Mouse (Mus musculus) heart, embryonic 15.5 days (tissue): ENCODE data around the gene Rims3. TPM values are rescaled to one million over a fixed set of nuclear protein-coding genes. Genes with fewer than 3 reads are reported as not detected.

Experiments
- ATAC-seq: fragments of 200-750 bp; cut with Nextera tagmentation; replicated peaks from 2 replicates; pipeline ENCODE4 v1.8.0; 2017; ENCODE audit warnings: low read depth, moderate TSS enrichment; ENCODE audit not compliant: insufficient number of reproducible peaks, insufficient read depth, low FRiP score
- H3K27ac ChIP-seq: fragments of 300-500 bp; sonication (generic); 2 replicates; pipeline ENCODE4 v1.5.1; 2015; ENCODE audit warnings: mild to moderate bottlenecking, inconsistent platforms
- H3K27me3 ChIP-seq: fragments of 300-500 bp; sonication (generic); 2 replicates; pipeline ENCODE4 v1.6.1; 2015; ENCODE audit warnings: inconsistent platforms
- H3K36me3 ChIP-seq: fragments of 300-500 bp; sonication (generic); 2 replicates; pipeline ENCODE4 v1.6.1; 2015; ENCODE audit warnings: mild to moderate bottlenecking, inconsistent platforms
- H3K4me1 ChIP-seq: fragments of 300-500 bp; sonication (generic); replicated peaks from 2 replicates; pipeline ENCODE4 v1.6.1; 2015; ENCODE audit warnings: inconsistent platforms
- H3K4me2 ChIP-seq: fragments of 300-500 bp; sonication (generic); 2 replicates; pipeline ENCODE4 v1.6.1; 2015; ENCODE audit warnings: inconsistent platforms, mild to moderate bottlenecking, moderate library complexity
- H3K4me3 ChIP-seq: fragments of 300-500 bp; sonication (generic); 2 replicates; pipeline ENCODE4 v1.5.1; 2015; ENCODE audit warnings: mild to moderate bottlenecking, inconsistent platforms
- H3K9ac ChIP-seq: fragments of 300-500 bp; sonication (generic); 2 replicates; pipeline ENCODE4 v1.6.1; 2015; ENCODE audit warnings: mild to moderate bottlenecking, inconsistent platforms
- H3K9me3 ChIP-seq: fragments of 300-500 bp; sonication (generic); replicated peaks from 2 replicates; pipeline ENCODE4 v1.6.1; 2016; ENCODE audit warnings: inconsistent platforms
- WGBS: fragments of 180-500 bp; shearing (Covaris S2); methylation state at CpG from one replicate; pipeline ENCODE4 v1.1.7; 2015; ENCODE audit warnings: mixed read lengths; 5-methylcytosine and 5-hydroxymethylcytosine counted together
- polyA plus RNA-seq: library from polyadenylated mRNA; unstranded; fragments of >200 nt; fragmentation: Nextera tagmentation; extraction: Ambion mirVana; gene quantifications from 2 replicates; pipeline ENCODE4 v1.2.1, GENCODE M21; 2015

The Rims3 gene
- polyA plus RNA-seq, 1 experiment from 2014 or later = 0.25 TPM

DNA sequence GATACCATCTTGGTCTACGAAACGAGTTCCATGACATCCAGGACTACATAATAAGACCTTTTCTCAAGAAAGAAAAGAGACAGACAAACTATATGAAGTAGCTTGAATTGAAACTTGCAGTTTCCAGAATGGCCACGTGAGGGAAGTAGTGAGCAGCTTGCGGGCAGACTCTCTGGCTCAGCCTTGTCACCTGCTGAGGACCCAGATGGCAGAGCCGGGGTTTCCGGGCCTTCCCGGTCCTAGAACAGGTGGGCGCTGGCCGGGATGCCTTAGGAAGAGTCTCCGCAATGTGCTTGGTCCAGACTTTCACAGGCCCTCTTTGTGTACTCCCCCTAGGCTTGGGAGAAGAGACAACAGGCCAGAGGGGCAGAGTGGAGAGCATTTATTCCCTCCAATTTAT lies 3.7 kb upstream of the Rims3 start:
- H3K9me3 ChIP-seq = no peaks in the 10 kb centered on the region; the same call in 1 of the 2 replicates
- H3K4me1 ChIP-seq = peaks cover 5% of the 10 kb centered on the region
- 3% methylated on average over 10 of the region's 10 CpGs for WGBS
- no peak for ATAC-seq
- H3K36me3 ChIP-seq = no peaks in the 10 kb centered on the region
- H3K27ac ChIP-seq = no peak overlapping the region
- no peak overlapping the region for H3K4me3 ChIP-seq
- peaks cover 53% of the 10 kb centered on the region for H3K27me3 ChIP-seq
- H3K4me2 ChIP-seq = no peak overlapping the region
- no peak overlapping the region for H3K9ac ChIP-seq

DNA sequence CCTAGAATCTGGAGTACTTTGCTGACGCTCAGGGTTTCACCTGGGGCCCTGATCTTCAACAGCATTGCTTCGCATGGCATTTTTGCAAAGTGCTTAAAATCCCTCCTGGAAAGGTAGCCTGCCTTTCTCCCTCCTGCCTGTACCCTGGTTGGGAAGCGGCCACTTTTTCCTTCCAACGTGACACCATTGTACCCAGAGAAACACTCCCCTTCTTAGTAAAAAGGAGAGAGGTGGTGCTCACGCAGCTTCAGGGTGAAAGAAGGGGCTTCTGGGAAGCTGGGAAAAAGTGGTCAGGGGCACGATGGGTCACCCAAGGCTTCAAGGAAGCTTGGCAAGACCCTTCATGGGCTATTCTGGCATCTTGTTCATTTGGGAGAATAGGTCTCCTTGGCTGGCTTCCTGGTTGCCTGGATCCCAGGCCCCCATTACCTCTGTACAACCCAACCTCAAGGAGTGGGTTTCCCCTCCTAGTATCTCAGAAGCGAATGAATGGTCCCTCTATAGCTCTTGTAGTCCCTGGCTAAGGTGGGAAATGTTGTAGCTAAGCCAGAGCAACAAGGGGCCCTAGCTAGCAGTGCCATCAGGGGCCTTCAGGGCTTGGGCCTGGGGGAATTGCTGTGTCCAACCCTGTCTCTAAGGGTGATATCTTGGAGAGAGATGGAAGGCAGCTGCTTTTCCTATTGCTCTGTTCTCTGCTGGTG lies 894 bp downstream of the Rims3 start:
- H3K4me1 ChIP-seq = peaks cover 15% of the 10 kb centered on the region
- 39% methylated on average over 7 of the region's 7 CpGs for WGBS
- H3K36me3 ChIP-seq = no peaks in the 10 kb centered on the region
- no peak overlapping the region for H3K9ac ChIP-seq
- H3K9me3 ChIP-seq = no peaks in the 10 kb centered on the region; the same call in 1 of the 2 replicates
- peak overlapping the region; percentile 57 for H3K4me3 ChIP-seq
- H3K4me2 ChIP-seq = peak overlapping the region; percentile 94
- H3K27ac ChIP-seq = no peak overlapping the region
- H3K27me3 ChIP-seq = peaks cover 66% of the 10 kb centered on the region
- ATAC-seq = no peak

DNA sequence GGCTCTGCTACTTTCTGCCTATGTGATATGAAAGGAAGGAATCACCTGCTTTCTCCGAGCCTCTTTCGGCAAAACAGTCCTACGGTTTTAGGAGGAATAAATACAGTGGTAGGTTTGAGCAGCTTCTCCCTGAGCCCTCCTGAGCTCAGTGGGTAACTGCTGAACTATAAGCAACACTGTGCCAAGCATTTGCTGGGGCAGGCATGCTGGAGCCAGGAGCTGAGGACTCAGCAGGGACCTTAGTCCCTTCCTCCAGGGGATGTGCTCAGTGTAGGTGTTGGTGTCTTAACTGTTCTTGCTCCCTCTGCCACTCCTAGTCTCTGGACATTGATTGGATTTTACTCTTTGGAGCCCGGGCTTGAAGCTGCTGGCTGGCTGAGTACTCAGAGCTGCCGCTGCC lies 1.8 kb downstream of the Rims3 start:
- Histone ChIP-seq H3K4me1 (peaks cover 23% of the 10 kb centered on the region), H3K36me3 (no peaks in the 10 kb centered on the region), H3K27ac (no peak overlapping the region), H3K27me3 (peaks cover 61% of the 10 kb centered on the region), H3K4me2 (no peak overlapping the region), H3K4me3 (no peak overlapping the region), H3K9ac (no peak overlapping the region), H3K9me3 (no peaks in the 10 kb centered on the region; the same call in 1 of the 2 replicates)
- 41% methylated on average over 5 of the region's 5 CpGs for WGBS
- no peak for ATAC-seq

DNA sequence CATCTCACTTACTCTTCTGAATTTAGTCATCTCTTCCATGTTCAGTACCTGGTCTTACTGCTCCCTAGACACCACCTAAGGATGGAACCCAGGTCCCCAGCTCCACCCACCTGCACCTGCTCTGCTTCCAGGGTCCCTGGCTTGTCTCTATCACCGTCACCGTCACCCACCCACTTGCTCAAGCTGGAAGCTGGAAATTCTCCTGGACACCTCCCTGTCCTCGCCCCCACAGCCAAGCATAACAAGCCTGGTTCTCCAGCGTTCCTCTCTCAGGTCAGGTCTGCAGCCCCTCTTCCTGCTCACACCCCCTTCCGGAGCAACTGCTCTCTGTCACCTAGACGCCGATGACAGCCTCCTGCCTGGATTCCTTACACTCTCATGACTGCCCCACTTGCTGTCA lies 5.2 kb downstream of the Rims3 start:
- Histone ChIP-seq H3K4me1 (peaks cover 19% of the 10 kb centered on the region), H3K27me3 (peaks cover 36% of the 10 kb centered on the region), H3K36me3 (no peaks in the 10 kb centered on the region), H3K9ac (no peak overlapping the region), H3K4me3 (no peak overlapping the region), H3K4me2 (no peak overlapping the region), H3K27ac (no peak overlapping the region), H3K9me3 (no peaks in the 10 kb centered on the region)
- 14% methylated on average over 7 of the region's 7 CpGs for WGBS
- no peak for ATAC-seq

DNA sequence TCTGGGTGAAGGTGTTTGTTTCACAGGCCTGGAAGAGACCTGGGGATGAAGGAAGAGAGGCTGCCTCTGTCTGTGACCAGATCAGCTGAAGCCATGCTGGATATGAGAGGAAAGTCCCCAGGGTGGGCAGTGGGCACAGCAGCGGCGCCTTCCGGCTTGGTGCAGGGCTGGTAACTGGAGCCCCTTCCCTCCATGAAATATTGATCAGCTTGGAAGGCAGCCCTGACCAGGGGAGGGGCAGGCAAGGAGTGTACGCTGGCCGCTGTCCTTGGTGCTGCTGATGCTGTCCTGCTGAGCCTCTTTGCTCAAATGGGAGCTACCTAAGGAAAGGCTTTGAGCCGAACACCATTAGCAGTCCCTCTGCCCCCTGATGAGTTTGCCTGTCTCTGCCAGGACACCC lies 11.6 kb downstream of the Rims3 start:
- no peaks in the 10 kb centered on the region for H3K9me3 ChIP-seq
- H3K4me2 ChIP-seq = no peak overlapping the region
- ATAC-seq = no peak
- peaks cover 12% of the 10 kb centered on the region for H3K27me3 ChIP-seq
- H3K4me1 ChIP-seq = peaks cover 1% of the 10 kb centered on the region; the same call in 1 of the 2 replicates
- no peak overlapping the region for H3K27ac ChIP-seq
- 5% methylated on average over 6 of the region's 6 CpGs for WGBS
- no peak overlapping the region for H3K4me3 ChIP-seq
- no peak overlapping the region for H3K9ac ChIP-seq
- no peaks in the 10 kb centered on the region for H3K36me3 ChIP-seq

DNA sequence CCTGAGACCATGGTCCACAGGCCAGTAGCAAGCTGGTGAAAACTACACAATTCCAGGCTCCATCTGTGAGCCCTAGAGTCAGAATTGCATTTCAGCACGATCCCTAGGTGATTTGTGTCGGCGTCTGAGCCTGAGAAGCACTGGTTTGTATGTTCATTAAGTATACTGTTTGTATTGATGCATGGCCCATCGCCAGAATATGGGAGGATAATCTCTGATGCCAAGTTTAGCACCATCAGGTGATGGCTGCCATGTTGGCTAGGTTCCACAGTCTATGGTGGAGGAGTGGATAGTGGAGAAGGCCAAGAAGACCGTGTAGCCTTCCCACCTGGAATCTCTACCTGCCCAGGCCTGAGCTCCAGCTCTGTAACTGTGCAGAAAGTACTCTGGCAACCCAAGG lies 13.6 kb downstream of the Rims3 start:
- Histone ChIP-seq H3K36me3 (no peaks in the 10 kb centered on the region), H3K4me1 (no peaks in the 10 kb centered on the region; the same call in 1 of the 2 replicates), H3K9me3 (no peaks in the 10 kb centered on the region), H3K4me2 (no peak overlapping the region), H3K4me3 (no peak overlapping the region), H3K27me3 (peaks cover 9% of the 10 kb centered on the region), H3K27ac (no peak overlapping the region), H3K9ac (no peak overlapping the region)
- 71% methylated on average over 5 of the region's 5 CpGs for WGBS
- ATAC-seq = no peak

DNA sequence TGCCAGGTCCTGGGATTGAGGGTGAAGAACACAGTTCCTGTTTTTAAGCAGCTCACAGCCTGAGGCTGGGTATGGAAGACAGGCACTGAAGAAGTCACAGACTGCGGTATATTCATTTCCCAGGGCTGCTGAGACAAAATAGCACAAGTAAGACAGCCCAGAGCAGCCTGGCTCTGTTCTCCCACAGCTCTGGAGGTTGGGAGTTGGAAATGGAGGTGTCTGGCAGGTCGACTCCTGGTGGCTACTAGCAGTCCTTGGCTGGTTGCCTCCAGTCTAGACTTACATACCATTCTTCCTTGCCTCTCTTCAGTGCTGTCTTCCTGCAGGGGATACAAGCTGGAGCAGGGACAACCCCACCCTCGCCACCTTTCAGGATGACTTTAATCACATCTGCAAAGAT lies 14.4 kb downstream of the Rims3 start:
- Histone ChIP-seq H3K4me1 (no peaks in the 10 kb centered on the region; the same call in 1 of the 2 replicates), H3K4me2 (no peak overlapping the region), H3K9me3 (no peaks in the 10 kb centered on the region), H3K27me3 (peaks cover 9% of the 10 kb centered on the region), H3K27ac (no peak overlapping the region), H3K36me3 (no peaks in the 10 kb centered on the region), H3K4me3 (no peak overlapping the region), H3K9ac (no peak overlapping the region)
- no peak for ATAC-seq
- 59% methylated on average over 3 of the region's 3 CpGs for WGBS

DNA sequence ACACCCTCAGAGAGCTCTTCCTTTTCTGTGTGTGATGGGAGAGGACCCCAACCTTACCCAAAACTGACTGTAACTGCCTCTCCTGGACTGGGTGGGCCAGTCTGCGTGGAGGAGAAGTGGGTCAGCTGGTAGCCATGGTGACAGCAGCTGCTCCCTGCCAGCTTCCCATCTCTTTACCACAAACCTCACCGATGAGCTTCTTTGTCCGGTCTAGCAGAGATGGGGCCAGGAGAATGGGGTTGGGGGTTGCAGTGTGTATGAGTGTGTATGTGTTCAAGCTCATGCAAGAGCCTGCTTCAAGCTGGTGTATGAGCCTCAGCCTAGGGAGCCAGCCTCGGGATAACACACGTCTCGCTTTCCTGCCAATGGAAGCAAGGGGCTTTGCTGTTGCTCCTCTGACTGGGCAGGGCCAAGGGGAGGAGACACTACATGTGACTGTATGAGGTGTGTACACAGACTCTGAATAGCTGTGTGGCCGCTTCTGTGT lies 15.7 kb downstream of the Rims3 start:
- Histone ChIP-seq H3K4me3 (no peak overlapping the region), H3K27me3 (peaks cover 8% of the 10 kb centered on the region), H3K9ac (no peak overlapping the region), H3K4me1 (no peaks in the 10 kb centered on the region; the same call in 1 of the 2 replicates), H3K36me3 (no peaks in the 10 kb centered on the region), H3K4me2 (no peak overlapping the region), H3K27ac (no peak overlapping the region), H3K9me3 (no peaks in the 10 kb centered on the region)
- no peak for ATAC-seq
- 55% methylated on average over 7 of the region's 7 CpGs for WGBS

DNA sequence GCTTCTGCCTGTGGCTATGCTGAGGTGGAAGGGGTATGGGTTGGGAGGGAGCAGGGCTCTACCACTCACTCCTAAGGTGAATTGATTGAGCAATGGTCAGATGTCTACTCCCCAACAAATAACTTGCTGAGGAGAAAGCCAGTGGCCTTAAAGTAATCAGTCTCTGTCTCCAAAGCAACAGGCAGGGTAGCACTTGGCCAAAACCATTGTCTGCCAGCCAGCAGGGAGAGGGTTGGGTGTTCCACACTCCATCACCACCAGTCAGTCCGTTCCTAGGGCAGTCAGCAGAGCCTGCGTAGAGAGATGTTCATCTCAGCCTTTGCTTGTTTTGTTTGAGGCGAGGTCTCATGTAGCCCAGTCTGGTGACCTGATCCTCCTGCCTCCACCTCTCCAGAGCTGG lies 21.3 kb downstream of the Rims3 start:
- WGBS = 56% methylated on average over 3 of the region's 3 CpGs
- Histone ChIP-seq H3K4me1 (no peaks in the 10 kb centered on the region), H3K4me2 (no peak overlapping the region), H3K27ac (no peak overlapping the region), H3K9me3 (no peaks in the 10 kb centered on the region), H3K9ac (no peak overlapping the region), H3K27me3 (0 out of 2 replicates have a peak, but pooled peaks cover 2% of the 10 kb centered on the region), H3K4me3 (no peak overlapping the region), H3K36me3 (no peaks in the 10 kb centered on the region)
- no peak for ATAC-seq

DNA sequence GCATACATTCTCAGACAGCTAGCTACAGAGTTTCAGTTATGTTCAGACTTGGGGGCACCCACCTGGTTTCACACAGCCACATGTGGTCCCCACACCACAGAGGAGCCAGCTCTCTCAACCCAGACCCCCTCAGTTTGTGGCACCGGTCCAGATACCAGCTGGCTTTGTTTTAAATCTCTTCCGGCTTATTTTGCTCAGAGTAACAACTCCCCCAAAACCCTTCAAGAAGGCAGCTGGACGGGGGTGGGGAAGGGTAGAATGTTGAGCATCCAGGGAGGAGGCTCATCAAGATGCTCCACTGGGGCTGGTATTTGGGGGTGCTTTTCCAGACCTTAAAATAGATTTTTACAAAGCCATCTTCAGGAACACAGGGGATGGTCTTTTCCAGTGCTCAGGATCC lies 24.1 kb downstream of the Rims3 start:
- Histone ChIP-seq H3K36me3 (no peaks in the 10 kb centered on the region), H3K9ac (no peak overlapping the region), H3K4me1 (no peaks in the 10 kb centered on the region), H3K27me3 (0 out of 2 replicates have a peak, but pooled peaks cover 8% of the 10 kb centered on the region), H3K4me2 (no peak overlapping the region), H3K27ac (no peak overlapping the region), H3K4me3 (no peak overlapping the region), H3K9me3 (no peaks in the 10 kb centered on the region)
- no peak for ATAC-seq
- 69% methylated on average over 3 of the region's 3 CpGs for WGBS

DNA sequence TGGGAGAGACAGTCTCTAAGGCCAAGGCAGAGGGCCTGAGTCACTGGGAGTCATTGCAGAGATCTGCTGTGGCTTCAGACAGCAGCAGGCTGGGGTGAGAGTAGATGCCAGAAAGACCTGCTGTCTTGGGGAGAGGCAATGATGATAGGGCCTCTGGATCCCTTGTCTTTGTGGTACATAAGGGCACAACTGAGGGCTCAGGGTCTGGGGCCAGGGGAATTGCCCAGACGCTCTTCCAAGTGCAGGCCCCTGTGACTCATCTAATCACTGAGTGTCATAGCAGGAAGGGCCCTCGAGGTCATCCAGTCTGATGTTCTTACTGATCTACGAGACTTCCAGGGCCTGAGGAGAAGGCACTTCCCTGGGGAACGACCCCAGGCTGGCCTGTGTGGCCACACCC lies 24.8 kb downstream of the Rims3 start:
- no peaks in the 10 kb centered on the region for H3K4me1 ChIP-seq
- no peak overlapping the region for H3K27ac ChIP-seq
- WGBS = 41% methylated on average over 4 of the region's 4 CpGs
- no peaks in the 10 kb centered on the region for H3K9me3 ChIP-seq
- no peaks in the 10 kb centered on the region for H3K36me3 ChIP-seq
- ATAC-seq = no peak
- H3K4me2 ChIP-seq = no peak overlapping the region
- H3K4me3 ChIP-seq = no peak overlapping the region
- 0 out of 2 replicates have a peak, but pooled peaks cover 8% of the 10 kb centered on the region for H3K27me3 ChIP-seq
- no peak overlapping the region for H3K9ac ChIP-seq
